Mouse (Mus musculus): ENCODE data around the gene Grb7.
A peak's percentile ranks its signal among the peaks of the same experiment; 100 is the strongest.

The Grb7 gene

GRCm38 (mm10) chr11:98446213-98446561 lies at the start of gene Grb7:
TSS of gene Grb7 (plus strand) at chr11:98446394.
- DNase-seq (ENCODE audit: low spot score), result no peak

DNA sequence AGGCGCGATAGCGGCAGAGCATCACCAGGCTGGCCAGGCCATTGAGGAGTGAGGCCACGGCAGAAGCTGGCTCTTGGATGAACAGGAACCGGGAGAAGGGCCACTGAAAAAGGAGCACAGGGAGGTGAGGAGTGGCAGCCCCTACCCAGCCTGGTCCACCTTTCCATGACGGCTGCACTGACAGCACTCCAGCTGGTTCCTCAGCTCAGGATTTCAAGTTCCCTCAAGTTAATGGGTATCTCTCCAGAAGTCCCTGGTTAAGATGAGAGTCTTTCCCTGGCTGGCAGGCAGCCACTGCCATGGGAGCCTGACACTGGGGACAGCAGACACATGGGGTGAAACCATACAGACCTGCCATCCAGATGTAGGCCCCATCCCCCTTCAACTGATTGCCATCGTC lies 48.2 kb upstream of the Grb7 start:
- no peak for DNase-seq (ENCODE audit: low spot score)

DNA sequence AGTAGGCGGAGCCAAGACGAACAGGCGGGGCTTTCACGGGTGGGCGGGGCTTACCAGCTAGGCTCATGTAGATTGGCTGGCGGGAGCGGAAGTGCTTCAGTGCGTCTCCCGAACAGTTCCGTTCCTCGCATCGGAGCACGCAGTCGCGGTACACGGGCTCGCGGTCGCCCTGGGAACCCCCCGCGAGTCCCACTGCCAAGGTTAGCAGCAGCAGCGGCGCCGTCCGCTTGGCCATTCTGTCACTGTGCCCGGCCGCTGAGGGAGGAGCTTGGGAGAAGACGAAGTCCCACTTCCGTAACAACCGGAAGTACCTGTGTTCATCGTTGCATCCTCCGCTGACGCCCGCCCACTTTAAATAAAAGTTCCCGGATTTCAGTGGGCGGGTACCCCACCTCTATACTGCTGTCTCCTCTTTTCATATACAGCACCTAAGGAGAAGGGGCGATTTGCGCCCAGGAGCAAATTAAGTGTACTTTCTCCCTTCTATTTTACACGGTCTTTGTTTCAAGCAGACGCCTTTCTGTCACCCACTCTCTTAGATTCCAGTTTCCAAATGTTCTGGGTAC lies 46.0 kb upstream of the Grb7 start, which contains the start of gene Pgap3:
TSS of gene Pgap3 (minus strand) at position 330 of the 566 bp plus-strand sequence.
- peak; percentile 94 for DNase-seq (ENCODE audit: low spot score)

- no peak for DNase-seq (ENCODE audit: low spot score)
These were observed 45.4 kb upstream of the Grb7 start for GRCm38 (mm10) chr11:98400816-98401215.

- DNase-seq (ENCODE audit: low spot score), result no peak
These were observed 39.6 kb upstream of the Grb7 start for GRCm38 (mm10) chr11:98406621-98407020.

- no peak for DNase-seq (ENCODE audit: low spot score)
These were observed 37.3 kb upstream of the Grb7 start for GRCm38 (mm10) chr11:98408872-98409271.

- peak; percentile 69 for DNase-seq (ENCODE audit: low spot score)
These were observed 36.8 kb upstream of the Grb7 start for GRCm38 (mm10) chr11:98409341-98409822.

DNA sequence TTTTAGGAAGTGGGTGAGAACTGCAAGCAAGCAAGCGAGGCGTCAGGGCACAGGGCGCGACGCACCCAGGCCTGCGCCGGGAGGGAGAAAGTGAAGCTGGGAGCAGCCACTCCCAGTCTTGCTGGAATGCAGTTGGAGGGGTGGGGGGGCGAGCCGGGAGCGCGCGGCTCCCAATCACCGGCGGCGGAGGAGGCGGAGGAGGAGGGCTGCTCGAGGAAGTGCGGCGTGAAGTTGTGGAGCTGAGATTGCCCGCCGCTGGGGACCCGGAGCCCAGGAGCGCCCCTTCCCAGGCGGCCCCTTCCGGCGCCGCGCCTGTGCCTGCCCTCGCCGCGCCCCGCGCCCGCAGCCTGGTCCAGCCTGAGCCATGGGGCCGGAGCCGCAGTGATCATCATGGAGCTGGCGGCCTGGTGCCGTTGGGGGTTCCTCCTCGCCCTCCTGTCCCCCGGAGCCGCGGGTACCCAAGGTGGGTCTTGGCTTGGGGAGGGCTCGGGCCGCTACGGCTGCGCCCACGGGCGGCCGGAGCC lies 33.9 kb upstream of the Grb7 start, which contains the start of gene Erbb2:
TSS of gene Erbb2 (plus strand) at position 198 of the 524 bp plus-strand sequence.
- DNase-seq (ENCODE audit: low spot score), result peak; percentile 85

DNA sequence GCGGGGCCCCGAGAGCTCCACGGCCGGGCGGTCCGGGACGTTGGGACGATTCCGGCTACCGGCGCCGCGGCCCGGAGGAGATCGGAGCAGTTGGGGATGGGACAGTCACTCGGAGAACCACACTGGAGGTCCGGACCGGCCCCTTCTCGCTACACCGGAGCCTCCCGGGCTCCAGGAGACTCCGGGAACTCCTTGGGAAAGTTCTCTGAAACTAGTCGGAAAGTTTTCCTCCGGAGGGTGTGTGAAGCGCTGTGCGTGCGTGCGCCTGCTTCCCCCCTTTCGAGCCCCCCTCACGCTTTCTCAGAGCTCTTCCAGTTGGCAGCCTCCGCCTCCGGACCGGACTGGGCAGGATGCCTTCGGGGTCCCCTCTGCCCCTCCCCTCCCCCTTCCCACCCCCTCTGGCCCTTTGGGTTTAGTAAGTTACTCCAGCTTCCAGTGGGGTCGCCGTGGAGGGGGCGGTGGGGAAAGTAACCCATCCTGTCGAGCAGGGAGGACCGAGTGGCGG lies 33.3 kb upstream of the Grb7 start:
- peak; percentile 70 for DNase-seq (ENCODE audit: low spot score)

DNA sequence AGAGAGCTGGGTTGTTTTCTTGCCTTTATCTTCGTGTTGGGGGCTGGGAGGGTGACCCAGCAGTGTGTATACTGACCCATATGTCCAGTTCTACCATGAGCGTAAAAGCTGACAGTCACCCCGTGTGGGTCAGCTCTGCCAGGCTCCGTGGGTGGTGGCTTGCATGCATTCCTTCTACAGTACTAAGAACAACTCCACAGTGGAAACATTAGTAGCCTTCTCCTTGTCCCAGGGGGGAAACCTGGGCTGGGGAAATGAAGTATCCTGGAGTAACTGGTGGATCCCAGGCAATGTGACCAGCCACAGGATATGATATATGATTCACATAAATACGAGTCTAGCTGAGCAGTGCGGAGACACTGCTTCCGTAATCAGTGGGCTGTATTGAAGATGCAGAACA lies 32.5 kb upstream of the Grb7 start:
- DNase-seq (ENCODE audit: low spot score), result no peak

DNA sequence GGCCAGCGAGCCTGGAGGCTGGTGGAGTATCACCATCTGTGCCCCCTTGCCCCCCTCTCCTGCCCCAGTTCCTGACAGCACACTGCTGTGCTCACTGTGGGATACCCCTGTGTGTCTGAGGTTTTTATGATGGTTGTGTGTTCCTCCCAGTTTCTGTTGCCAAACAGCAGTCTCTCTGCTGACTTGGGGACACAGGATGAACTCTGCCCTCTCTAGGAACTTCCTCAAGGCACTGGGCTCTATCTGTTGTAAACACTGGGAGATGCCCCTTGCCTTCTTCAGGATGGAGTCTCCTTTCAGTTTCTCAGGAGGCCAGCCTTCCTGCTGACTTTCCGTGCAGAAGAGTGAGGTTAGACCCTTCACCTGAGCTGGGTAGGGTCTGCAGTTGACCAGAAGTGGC lies 32.0 kb upstream of the Grb7 start:
- no peak for DNase-seq (ENCODE audit: low spot score)

DNA sequence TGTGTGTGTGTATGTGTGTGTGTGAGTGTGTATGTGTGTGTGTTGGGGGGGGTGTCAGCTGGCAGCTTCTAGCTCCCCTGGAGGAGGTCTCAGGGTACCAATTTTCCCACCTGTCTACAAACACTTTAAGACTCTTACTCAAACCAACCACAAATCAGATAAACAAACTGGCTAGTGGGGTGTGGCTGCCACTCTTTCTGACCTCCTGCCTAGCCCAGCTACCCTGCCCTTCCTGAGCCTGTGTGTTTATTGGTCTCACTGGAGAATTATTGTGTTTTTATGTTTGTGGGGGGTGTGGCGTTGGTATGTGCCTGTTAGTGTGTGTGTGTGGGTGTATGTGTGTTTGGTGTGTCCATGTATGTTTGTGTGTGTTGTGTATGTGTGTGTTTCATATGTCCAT lies 29.1 kb upstream of the Grb7 start:
- no peak for DNase-seq (ENCODE audit: low spot score)

- DNase-seq (ENCODE audit: low spot score), result no peak
These were observed 27.9 kb upstream of the Grb7 start for GRCm38 (mm10) chr11:98418273-98418672.

- no peak for DNase-seq (ENCODE audit: low spot score)
These were observed 27.2 kb upstream of the Grb7 start for GRCm38 (mm10) chr11:98418939-98419547.

DNA sequence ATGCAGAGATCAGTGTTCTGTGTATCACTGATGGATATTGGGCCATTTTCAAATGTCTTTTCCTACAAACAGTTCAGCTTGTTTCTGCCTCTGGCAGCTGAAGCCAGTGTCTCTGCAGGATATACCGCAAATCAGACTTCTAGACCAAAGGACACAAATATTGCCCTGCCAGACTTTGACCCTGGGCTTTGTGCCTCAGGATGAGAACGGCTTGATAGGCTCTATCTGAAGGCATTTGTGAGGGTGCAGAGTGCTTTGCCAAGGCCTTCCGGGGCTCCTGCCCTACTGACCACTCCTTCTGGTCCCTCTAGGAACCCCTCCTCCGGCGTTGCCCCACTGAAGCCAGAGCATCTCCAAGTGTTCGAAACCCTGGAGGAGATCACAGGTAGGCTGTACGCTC lies 19.6 kb upstream of the Grb7 start:
- DNase-seq (ENCODE audit: low spot score), result no peak

DNA sequence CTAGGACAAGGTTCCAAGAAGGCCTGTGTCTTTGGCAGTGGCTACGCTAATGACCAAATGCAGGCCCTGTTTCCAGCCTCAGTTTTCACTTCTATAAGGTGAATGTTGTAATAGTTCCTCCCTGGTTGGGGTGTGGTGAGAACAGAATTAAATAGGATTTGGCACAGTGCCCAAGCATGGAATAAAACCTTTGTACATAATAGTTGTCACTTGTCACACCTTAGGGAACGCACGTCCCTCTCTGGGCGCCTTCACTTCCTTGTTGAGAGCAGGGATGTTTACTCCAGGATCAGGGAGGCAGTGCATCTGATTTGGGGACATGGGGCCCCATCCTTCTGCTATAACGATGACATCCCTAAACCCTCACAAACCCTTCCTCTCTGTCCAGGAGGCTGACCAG lies 17.8 kb upstream of the Grb7 start:
- DNase-seq (ENCODE audit: low spot score), result no peak

- no peak for DNase-seq (ENCODE audit: low spot score)
These were observed 14.3 kb upstream of the Grb7 start for GRCm38 (mm10) chr11:98431743-98432502.

- DNase-seq (ENCODE audit: low spot score), result no peak
These were observed 10.5 kb upstream of the Grb7 start for GRCm38 (mm10) chr11:98435723-98436122.

DNA sequence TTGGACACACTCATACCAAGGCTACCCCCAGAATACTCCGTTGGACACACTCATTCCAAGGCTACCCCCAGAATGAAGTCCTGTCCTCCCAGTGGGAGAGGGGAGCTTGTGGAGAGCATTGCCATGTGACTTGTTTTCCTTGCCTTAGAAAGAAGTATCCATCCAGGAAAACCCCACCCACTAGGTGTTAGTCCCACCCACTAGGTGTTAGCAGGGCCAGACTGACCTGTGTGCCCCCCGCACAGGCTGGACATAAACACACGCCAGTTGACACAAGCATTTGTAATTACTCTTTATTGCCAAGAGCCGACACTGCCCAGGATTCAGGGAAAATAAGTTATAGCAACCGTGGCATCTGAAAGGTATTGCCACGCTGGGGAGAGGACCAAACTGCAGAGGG lies 8.8 kb upstream of the Grb7 start:
- no peak for DNase-seq (ENCODE audit: low spot score)

DNA sequence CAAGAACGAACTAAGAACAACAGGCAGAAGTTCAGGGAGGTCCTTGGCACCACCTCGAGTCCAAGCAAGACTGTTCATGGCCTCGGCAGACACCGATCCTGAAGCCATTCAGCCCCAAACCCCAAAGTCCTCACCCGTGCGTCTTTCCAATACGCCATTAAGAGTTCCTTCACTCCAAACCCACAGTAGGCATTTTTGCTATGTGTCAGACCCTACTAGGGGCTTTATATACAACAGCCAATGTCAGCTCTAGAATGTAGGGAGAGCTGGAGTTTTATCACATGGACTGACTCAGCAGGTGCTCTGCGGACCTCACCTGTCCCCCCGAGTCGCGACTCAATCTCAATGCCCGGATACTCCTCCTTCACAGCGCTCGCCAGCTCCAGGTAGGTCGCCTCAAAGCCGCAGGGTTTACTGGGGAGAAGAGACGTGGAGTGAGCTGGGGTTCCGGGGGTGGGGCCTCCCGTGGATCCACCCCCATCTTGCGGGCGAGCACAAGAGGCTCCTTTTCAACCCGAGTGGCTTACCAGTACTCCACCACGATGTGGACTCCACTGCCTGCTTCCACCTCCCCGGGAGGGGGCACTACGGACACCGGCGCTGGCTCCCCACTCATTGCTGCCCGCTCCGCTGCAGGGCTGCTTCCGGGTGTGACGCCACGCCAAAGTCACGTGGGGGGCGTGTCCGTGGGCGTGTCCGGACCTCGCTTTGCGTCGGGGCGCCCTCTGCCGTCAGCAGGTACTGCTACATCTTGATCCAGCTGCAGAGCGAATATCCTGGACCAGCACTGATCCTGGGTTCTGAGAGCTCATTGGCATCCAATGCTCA lies 7.6 kb upstream of the Grb7 start, which contains the start of gene Mien1:
TSS of gene Mien1 (minus strand) at position 661 of the 828 bp plus-strand sequence.
- peak; percentile 91 for DNase-seq (ENCODE audit: low spot score)

GRCm38 (mm10) chr11:98443688-98444087 lies 2.5 kb upstream of the Grb7 start:
- no peak for DNase-seq (ENCODE audit: low spot score)

- DNase-seq (ENCODE audit: low spot score), result no peak
These were observed 956 bp upstream of the Grb7 start for GRCm38 (mm10) chr11:98445238-98445637.
